Mouse (Mus musculus): ENCODE results near the gene Dlg1. TPM values are rescaled to one million over a fixed set of nuclear protein-coding genes. Genes with fewer than 3 reads are reported as not detected.

The Dlg1 gene
- polyA plus RNA-seq, 1 experiment from 2014 or later = 13.0 TPM

GRCm38 (mm10) chr16:31883902-31884301, 220.7 kb downstream of the Dlg1 start:
- H3K9ac ChIP-seq (replicated peaks) = no peak overlapping the region
- H3K9me3 ChIP-seq (replicated peaks) = no peaks in the 10 kb centered on the region
- whole genome bisulfite sequencing = 18% methylated on average over 6 of the region's 6 CpGs
- no peak for ATAC-seq (ENCODE audit: low FRiP score)
- H3K4me3 ChIP-seq (replicated peaks) = no peak overlapping the region
- peaks cover 21% of the 10 kb centered on the region for H3K4me1 ChIP-seq
- H3K36me3 ChIP-seq = no peaks in the 10 kb centered on the region
- H3K27ac ChIP-seq (replicated peaks) = no peak overlapping the region
- no peaks in the 10 kb centered on the region for H3K27me3 ChIP-seq (replicated peaks)
- peak overlapping the region; percentile 13; the same call in 1 of the 2 replicates for H3K4me2 ChIP-seq

- no peaks in the 10 kb centered on the region for H3K4me1 ChIP-seq
- H3K36me3 ChIP-seq = no peaks in the 10 kb centered on the region
- 44% methylated on average over 7 of the region's 7 CpGs for WGBS
- no peak overlapping the region for H3K4me2 ChIP-seq
- ATAC-seq (ENCODE audit: low FRiP score) = no peak
- no peaks in the 10 kb centered on the region for H3K27me3 ChIP-seq (replicated peaks)
- no peaks in the 10 kb centered on the region for H3K9me3 ChIP-seq (replicated peaks)
- no peak overlapping the region for H3K9ac ChIP-seq (replicated peaks)
- no peak overlapping the region for H3K4me3 ChIP-seq (replicated peaks)
- no peak overlapping the region for H3K27ac ChIP-seq (replicated peaks)
Observed at GRCm38 (mm10) chr16:31890907-31891306, 227.7 kb downstream of the Dlg1 start.

- Histone ChIP-seq H3K27me3 (replicated peaks) (no peaks in the 10 kb centered on the region), H3K9me3 (replicated peaks) (no peaks in the 10 kb centered on the region), H3K36me3 (no peaks in the 10 kb centered on the region), H3K4me2 (no peak overlapping the region), H3K4me3 (replicated peaks) (no peak overlapping the region), H3K27ac (replicated peaks) (no peak overlapping the region), H3K4me1 (peaks cover 20% of the 10 kb centered on the region), H3K9ac (replicated peaks) (no peak overlapping the region)
- WGBS = 61% methylated on average over 5 of the region's 5 CpGs
- ATAC-seq (ENCODE audit: low FRiP score) = no peak
Observed at GRCm38 (mm10) chr16:31893396-31894141, 230.3 kb downstream of the Dlg1 start.

- H3K27ac ChIP-seq (replicated peaks) = peak overlapping the region; percentile 74
- H3K9me3 ChIP-seq (replicated peaks) = no peaks in the 10 kb centered on the region
- peak; percentile 71 for ATAC-seq (ENCODE audit: low FRiP score)
- no peaks in the 10 kb centered on the region for H3K36me3 ChIP-seq
- 14% methylated on average over 29 of the region's 29 CpGs for WGBS
- peak overlapping the region; percentile 46 for H3K9ac ChIP-seq (replicated peaks)
- peak overlapping the region; percentile 60 for H3K4me2 ChIP-seq
- H3K4me3 ChIP-seq (replicated peaks) = peak overlapping the region; percentile 26
- peaks cover 26% of the 10 kb centered on the region for H3K4me1 ChIP-seq
- H3K27me3 ChIP-seq (replicated peaks) = no peaks in the 10 kb centered on the region
Observed at GRCm38 (mm10) chr16:31896971-31897774, 233.9 kb downstream of the Dlg1 start.

GRCm38 (mm10) chr16:31898546-31899326, 235.5 kb downstream of the Dlg1 start:
- H3K36me3 ChIP-seq = no peaks in the 10 kb centered on the region
- ATAC-seq (ENCODE audit: low FRiP score) = peak; percentile 51
- no peak overlapping the region for H3K9ac ChIP-seq (replicated peaks)
- no peak overlapping the region for H3K4me3 ChIP-seq (replicated peaks)
- H3K4me2 ChIP-seq = 0 out of 2 replicates have a peak overlapping the region, but pooled peaks have one; percentile 6
- H3K27ac ChIP-seq (replicated peaks) = peak overlapping the region; percentile 56
- peaks cover 26% of the 10 kb centered on the region for H3K4me1 ChIP-seq
- no peaks in the 10 kb centered on the region for H3K9me3 ChIP-seq (replicated peaks)
- 73% methylated on average over 18 of the region's 18 CpGs for WGBS
- H3K27me3 ChIP-seq (replicated peaks) = no peaks in the 10 kb centered on the region

GRCm38 (mm10) chr16:31901886-31902285, 238.6 kb downstream of the Dlg1 start:
- no peaks in the 10 kb centered on the region for H3K27me3 ChIP-seq (replicated peaks)
- no peak overlapping the region for H3K4me2 ChIP-seq
- no peak overlapping the region for H3K4me3 ChIP-seq (replicated peaks)
- no peak for ATAC-seq (ENCODE audit: low FRiP score)
- no peaks in the 10 kb centered on the region for H3K36me3 ChIP-seq
- WGBS = 92% methylated on average over 1 of the region's 1 CpGs
- H3K9ac ChIP-seq (replicated peaks) = no peak overlapping the region
- H3K9me3 ChIP-seq (replicated peaks) = no peaks in the 10 kb centered on the region
- no peak overlapping the region for H3K27ac ChIP-seq (replicated peaks)
- H3K4me1 ChIP-seq = peaks cover 35% of the 10 kb centered on the region

GRCm38 (mm10) chr16:31903239-31903638, 240.0 kb downstream of the Dlg1 start:
- Histone ChIP-seq H3K4me3 (replicated peaks) (no peak overlapping the region), H3K4me1 (peaks cover 23% of the 10 kb centered on the region), H3K36me3 (no peaks in the 10 kb centered on the region), H3K9me3 (replicated peaks) (no peaks in the 10 kb centered on the region), H3K27me3 (replicated peaks) (no peaks in the 10 kb centered on the region), H3K4me2 (no peak overlapping the region), H3K27ac (replicated peaks) (no peak overlapping the region), H3K9ac (replicated peaks) (no peak overlapping the region)
- no peak for ATAC-seq (ENCODE audit: low FRiP score)
- whole genome bisulfite sequencing = 91% methylated on average over 8 of the region's 8 CpGs

GRCm38 (mm10) chr16:31905331-31905730, 242.1 kb downstream of the Dlg1 start:
- no peak overlapping the region for H3K4me3 ChIP-seq (replicated peaks)
- peaks cover 14% of the 10 kb centered on the region for H3K4me1 ChIP-seq
- no peak overlapping the region for H3K4me2 ChIP-seq
- no peak for ATAC-seq (ENCODE audit: low FRiP score)
- no peak overlapping the region for H3K9ac ChIP-seq (replicated peaks)
- no peaks in the 10 kb centered on the region for H3K9me3 ChIP-seq (replicated peaks)
- 77% methylated on average over 4 of the region's 4 CpGs for WGBS
- no peak overlapping the region for H3K27ac ChIP-seq (replicated peaks)
- H3K27me3 ChIP-seq (replicated peaks) = no peaks in the 10 kb centered on the region
- H3K36me3 ChIP-seq = no peaks in the 10 kb centered on the region

- Histone ChIP-seq H3K4me3 (replicated peaks) (no peak overlapping the region), H3K27ac (replicated peaks) (0 out of 2 replicates have a peak overlapping the region, but pooled peaks have one; percentile 38), H3K4me2 (peak overlapping the region; percentile 48), H3K9ac (replicated peaks) (no peak overlapping the region), H3K27me3 (replicated peaks) (no peaks in the 10 kb centered on the region; the same call in 1 of the 2 replicates), H3K9me3 (replicated peaks) (no peaks in the 10 kb centered on the region), H3K36me3 (no peaks in the 10 kb centered on the region), H3K4me1 (peaks cover 14% of the 10 kb centered on the region)
- peak; percentile 60; the same call in 1 of the 2 replicates for ATAC-seq (ENCODE audit: low FRiP score)
- 41% methylated on average over 20 of the region's 20 CpGs for WGBS
Observed at GRCm38 (mm10) chr16:31905891-31906825, 242.9 kb downstream of the Dlg1 start.

GRCm38 (mm10) chr16:31906896-31907295, 243.7 kb downstream of the Dlg1 start:
- H3K4me3 ChIP-seq (replicated peaks) = no peak overlapping the region
- H3K9ac ChIP-seq (replicated peaks) = no peak overlapping the region
- 0 out of 2 replicates have a peak overlapping the region, but pooled peaks have one; percentile 38 for H3K27ac ChIP-seq (replicated peaks)
- H3K4me1 ChIP-seq = peaks cover 14% of the 10 kb centered on the region
- WGBS = 12% methylated on average over 9 of the region's 9 CpGs
- peak overlapping the region; percentile 48 for H3K4me2 ChIP-seq
- no peaks in the 10 kb centered on the region; the same call in 1 of the 2 replicates for H3K27me3 ChIP-seq (replicated peaks)
- ATAC-seq (ENCODE audit: low FRiP score) = peak; percentile 67; the same call in 1 of the 2 replicates
- no peaks in the 10 kb centered on the region for H3K36me3 ChIP-seq
- no peaks in the 10 kb centered on the region for H3K9me3 ChIP-seq (replicated peaks)

All from neural tube, embryonic 15.5 days (tissue).